Mouse (Mus musculus) gastrocnemius, postnatal 25 days (tissue): Measurements from ENCODE around the gene Olfr742. TPM values are rescaled to one million over a fixed set of nuclear protein-coding genes. Genes with fewer than 3 reads are reported as not detected.

Source experiments
- DNase-seq: peaks from one replicate; pipeline ENCODE4 v3.0.0; 2022
- long read RNA-seq, 2 experiments: library from polyadenylated mRNA; stranded (forward); transcript quantifications; one replicate each; pipeline ENCODE4 v2.0.0; 2021
- total RNA-seq, 2 experiments: library from RNA; stranded (reverse); gene quantifications; 1 replicate in 1 of 2; 2 replicates in 1 of 2; pipeline ENCODE4 v1.2.3; 2021

The Olfr742 gene
- not detected for total RNA-seq
- long read RNA-seq, experiment 1, result 0 reads
- long read RNA-seq, experiment 2, result 0 reads

- no peak for DNase-seq
Measured at GRCm38 (mm10) chr14:50503300-50503699, at the start of gene Olfr742. TSS of gene Olfr742 (plus strand) at chr14:50503600.

- no peak for DNase-seq
Measured at GRCm38 (mm10) chr14:50472438-50472837, 31.0 kb upstream of the Olfr742 start, which contains the start of gene Olfr741. TSS of gene Olfr741 (plus strand) at chr14:50472738.

GRCm38 (mm10) chr14:50478406-50478805, 25.0 kb upstream of the Olfr742 start:
- DNase-seq, result no peak

- no peak for DNase-seq
Measured at GRCm38 (mm10) chr14:50521539-50521938, 18.1 kb downstream of the Olfr742 start, which contains the start of gene Olfr743. TSS of gene Olfr743 (plus strand) at chr14:50521839.

GRCm38 (mm10) chr14:50552734-50553133, 49.3 kb downstream of the Olfr742 start:
- DNase-seq, result no peak

Other genes with a start within 250 kb of the Olfr742 start
- gene Olfr732, start 219.4 kb upstream of the Olfr742 start, total RNA-seq, result not detected
- not detected for gene Olfr733, start 202.1 kb upstream of the Olfr742 start, total RNA-seq
- gene Olfr734, start 176.8 kb upstream of the Olfr742 start, total RNA-seq, result not detected
- gene Olfr735, start 154.7 kb upstream of the Olfr742 start, total RNA-seq, result not detected
- gene Tlr11, start 145.7 kb upstream of the Olfr742 start, total RNA-seq, result not detected
- gene Olfr736, start 122.4 kb upstream of the Olfr742 start, total RNA-seq, result not detected
- gene Olfr738, start 96.0 kb upstream of the Olfr742 start, total RNA-seq, result not detected
- not detected for gene Olfr739, start 85.0 kb upstream of the Olfr742 start, total RNA-seq
- gene Olfr740, start 58.1 kb upstream of the Olfr742 start, total RNA-seq, result not detected
- gene Olfr741, start 30.9 kb upstream of the Olfr742 start, total RNA-seq, result not detected
- gene Olfr743, start 18.2 kb downstream of the Olfr742 start, total RNA-seq, result not detected
- gene Olfr744, start 111.3 kb downstream of the Olfr742 start, total RNA-seq, result not detected
- gene Olfr745, start 135.8 kb downstream of the Olfr742 start, total RNA-seq, result not detected
- gene Olfr746, start 143.5 kb downstream of the Olfr742 start, total RNA-seq, result not detected
- gene Olfr747, start 189.6 kb downstream of the Olfr742 start, total RNA-seq, result not detected
- gene Olfr748, start 203.8 kb downstream of the Olfr742 start, total RNA-seq, result not detected
- not detected for gene Olfr749, start 241.5 kb downstream of the Olfr742 start, total RNA-seq